Mouse (Mus musculus) heart, postnatal 0 days (tissue): Measurements from ENCODE around the gene Txnrd3. TPM values are rescaled to one million over a fixed set of nuclear protein-coding genes. Genes with fewer than 3 reads are reported as not detected.
A peak's percentile ranks its signal among the peaks of the same experiment; 100 is the strongest.

Experiments
- ATAC-seq: fragments of 200-750 bp; cut with Nextera tagmentation; 2 replicates; pipeline ENCODE4 v1.8.0; 2017; ENCODE audit warnings: low read depth, moderate number of reproducible peaks, moderate library complexity; ENCODE audit not compliant: insufficient read depth
- DNase-seq: peaks from one replicate; pipeline ENCODE4 v3.0.0-alpha.2; 2016; ENCODE audit warnings: low spot score
- H3K27ac ChIP-seq: fragments of 300-500 bp; sonication (generic); 2 replicates; pipeline ENCODE4 v1.5.1; 2014; ENCODE audit warnings: low read depth, mild to moderate bottlenecking
- H3K27me3 ChIP-seq: fragments of 300-500 bp; sonication (generic); 2 replicates; pipeline ENCODE4 v1.6.1; 2014; ENCODE audit warnings: low read length, mixed read lengths; ENCODE audit not compliant: control insufficient read depth, insufficient read depth
- H3K36me3 ChIP-seq: fragments of 300-500 bp; sonication (generic); replicated peaks from 2 replicates; pipeline ENCODE4 v1.6.1; 2014; ENCODE audit warnings: low read length, mixed read lengths; ENCODE audit not compliant: control insufficient read depth, insufficient read depth
- H3K4me1 ChIP-seq: fragments of 300-500 bp; sonication (generic); 2 replicates; pipeline ENCODE4 v1.6.1; 2014; ENCODE audit warnings: antibody characterized with exemption; ENCODE audit not compliant: control insufficient read depth, insufficient read depth
- H3K4me2 ChIP-seq: fragments of 300-500 bp; sonication (generic); 2 replicates; pipeline ENCODE4 v1.6.1; 2014; ENCODE audit warnings: low read depth, mild to moderate bottlenecking, low read length, moderate library complexity
- H3K4me3 ChIP-seq: fragments of 300-500 bp; sonication (generic); 2 replicates; pipeline ENCODE4 v1.5.1; 2014; ENCODE audit warnings: low read depth, low read length
- H3K9ac ChIP-seq: fragments of 300-500 bp; sonication (generic); replicated peaks from 2 replicates; pipeline ENCODE4 v1.6.1; 2014; ENCODE audit warnings: low read depth, low read length, mixed read lengths
- H3K9me3 ChIP-seq: fragments of 300-500 bp; sonication (generic); replicated peaks from 2 replicates; pipeline ENCODE4 v1.6.1; 2016; ENCODE audit warnings: low read length; ENCODE audit not compliant: control insufficient read depth
- CTCF ChIP-seq: IDR thresholded peaks from 2 replicates; pipeline ENCODE4 v1.5.1; 2016; ENCODE audit warnings: antibody characterized with exemption, control low read depth, low read depth
- EP300 ChIP-seq: IDR thresholded peaks from 2 replicates; pipeline ENCODE4 v1.6.1; 2016; ENCODE audit warnings: antibody characterized with exemption, low read depth
- WGBS: fragments of 180-500 bp; shearing (Covaris S2); extraction: QIAGEN DNeasy Blood & Tissue Kit; methylation state at CpG from one replicate; pipeline ENCODE4 v1.1.7; 2014; 5-methylcytosine and 5-hydroxymethylcytosine counted together
- polyA plus RNA-seq: library from polyadenylated mRNA; unstranded; fragments of >200 nt; fragmentation: Nextera tagmentation; extraction: Ambion mirVana; gene quantifications from 2 replicates; pipeline ENCODE4 v1.2.1, GENCODE M21; 2015
- total RNA-seq: library from RNA; depleted of rRNA; stranded (reverse); fragments of >200 nt; gene quantifications from 2 replicates; pipeline ENCODE4 v1.2.3, GENCODE M21; 2014; ENCODE audit warnings: low replicate concordance

Gene Txnrd3
- total and polyA plus RNA-seq, 2 experiments from 2014 or later, result 16.8 to 28.2 TPM

DNA sequence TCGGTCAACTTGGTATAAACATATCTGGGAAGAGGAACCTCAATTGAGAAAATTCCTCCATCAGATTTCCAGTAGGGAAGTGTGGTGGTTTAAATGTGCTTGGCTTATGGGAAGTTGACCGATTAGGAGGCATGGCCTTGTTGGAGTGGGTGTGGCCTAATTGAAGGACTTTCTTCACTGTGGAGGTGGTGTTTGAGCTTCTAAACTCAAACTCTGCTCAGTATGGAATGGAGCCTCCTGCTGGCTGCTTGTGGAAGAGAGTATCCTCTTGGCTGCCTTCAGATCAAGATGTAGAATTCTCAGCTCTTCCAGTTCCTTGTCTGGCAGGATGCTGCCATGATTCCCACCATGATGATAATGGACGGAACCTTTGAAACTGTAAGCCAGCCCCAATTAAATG lies 21.1 kb upstream of the Txnrd3 start:
- Histone ChIP-seq H3K4me3 (no peak overlapping the region), H3K9me3 (0 out of 2 replicates have a peak, but pooled peaks cover 3% of the 10 kb centered on the region), H3K27ac (no peak overlapping the region), H3K9ac (no peak overlapping the region), H3K4me2 (no peak overlapping the region), H3K36me3 (no peaks in the 10 kb centered on the region), H3K27me3 (no peaks in the 10 kb centered on the region), H3K4me1 (no peaks in the 10 kb centered on the region)
- DNase-seq, result no peak
- TF ChIP-seq CTCF (no peak), EP300 (no peak)
- 78% methylated on average over 3 of the region's 3 CpGs for WGBS
- no peak for ATAC-seq

DNA sequence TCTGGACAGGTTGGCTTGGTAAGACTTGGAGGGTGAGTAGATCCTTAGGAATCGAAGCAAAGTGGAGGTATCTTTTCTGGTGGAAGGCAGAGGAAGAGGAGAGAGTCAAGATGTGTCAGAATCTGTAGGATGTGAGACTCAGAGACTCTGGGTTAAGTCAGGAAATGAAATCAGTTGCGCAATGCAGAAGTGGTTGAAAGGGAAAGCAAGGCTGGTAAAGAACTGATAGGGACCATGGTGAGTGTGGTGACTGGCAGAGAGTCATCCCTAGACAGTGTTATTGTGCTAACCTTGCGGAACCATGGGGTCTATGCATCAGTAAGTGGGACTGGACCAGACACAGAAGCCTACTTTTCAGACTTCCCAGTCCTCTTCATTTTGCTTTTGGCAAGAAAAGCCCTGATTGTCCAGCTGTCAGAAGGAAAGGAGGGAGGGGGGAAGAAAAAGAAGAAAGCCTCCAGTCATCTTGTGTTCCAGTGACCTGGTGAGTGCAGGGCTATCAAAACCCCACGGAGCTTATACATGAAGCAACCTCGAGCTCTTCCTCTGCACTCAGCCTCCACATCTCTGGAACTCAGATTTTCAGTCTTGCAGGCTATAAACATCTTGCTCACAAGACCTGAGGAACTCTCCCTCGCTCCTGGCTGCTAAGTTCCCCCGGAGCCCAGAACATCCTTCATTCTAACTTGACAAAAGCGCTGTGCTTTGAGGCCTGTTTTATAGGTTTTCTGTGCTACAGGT lies 15.6 kb upstream of the Txnrd3 start:
- no peak for TF ChIP-seq EP300
- TF ChIP-seq CTCF, result no peak
- 62% methylated on average over 8 of the region's 8 CpGs for WGBS
- Histone ChIP-seq H3K9me3 (no peaks in the 10 kb centered on the region), H3K4me2 (no peak overlapping the region), H3K27ac (no peak overlapping the region), H3K36me3 (no peaks in the 10 kb centered on the region), H3K27me3 (no peaks in the 10 kb centered on the region), H3K9ac (no peak overlapping the region), H3K4me3 (no peak overlapping the region), H3K4me1 (0 out of 2 replicates have a peak, but pooled peaks cover 3% of the 10 kb centered on the region)
- DNase-seq, result no peak
- ATAC-seq, result no peak

DNA sequence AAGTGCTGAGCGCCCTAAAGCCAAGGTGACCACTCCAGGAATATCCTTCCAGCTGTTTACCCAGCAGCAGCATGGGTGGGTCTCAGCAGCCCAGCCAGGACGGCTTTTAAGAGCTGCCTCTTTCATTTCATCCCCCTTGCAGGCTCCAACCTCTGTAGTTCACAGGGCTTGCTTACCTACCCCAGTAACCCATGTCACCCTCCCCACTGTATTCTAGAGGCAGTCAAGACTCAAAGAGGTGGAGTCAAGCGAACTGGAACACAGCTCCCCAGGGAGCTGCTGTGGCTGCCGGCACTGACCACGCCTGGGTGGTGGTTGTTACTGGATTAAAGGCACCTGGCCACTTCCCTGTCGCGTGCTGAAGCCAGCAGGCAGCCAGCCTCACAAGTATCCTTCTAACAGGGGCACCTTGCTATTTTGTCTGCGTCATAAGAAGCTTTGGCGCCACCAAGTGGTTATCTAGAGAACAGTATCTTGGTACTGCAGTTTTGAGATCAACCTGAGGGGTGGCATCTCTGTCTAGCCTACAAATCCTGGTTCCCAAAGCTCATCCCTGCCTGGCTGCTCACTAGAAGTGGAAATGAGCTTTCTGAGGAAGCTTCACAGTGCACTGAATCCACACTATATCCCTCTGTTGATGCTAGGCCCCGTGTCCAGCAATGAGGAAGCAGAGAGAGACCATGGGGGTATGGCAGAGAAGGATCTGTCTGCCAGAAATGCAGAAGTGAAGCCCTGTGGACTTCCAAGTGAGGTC lies 11.8 kb upstream of the Txnrd3 start:
- TF ChIP-seq EP300 (no peak), CTCF (peak; percentile 89)
- Histone ChIP-seq H3K27ac (no peak overlapping the region), H3K9me3 (no peaks in the 10 kb centered on the region), H3K27me3 (no peaks in the 10 kb centered on the region), H3K4me2 (peak overlapping the region; percentile 19; the same call in 1 of the 2 replicates), H3K9ac (no peak overlapping the region), H3K36me3 (no peaks in the 10 kb centered on the region), H3K4me1 (peaks cover 9% of the 10 kb centered on the region), H3K4me3 (no peak overlapping the region)
- peak; percentile 88 for DNase-seq
- WGBS, result 12% methylated on average over 10 of the region's 10 CpGs
- peak; percentile 47; the same call in 1 of the 2 replicates for ATAC-seq

DNA sequence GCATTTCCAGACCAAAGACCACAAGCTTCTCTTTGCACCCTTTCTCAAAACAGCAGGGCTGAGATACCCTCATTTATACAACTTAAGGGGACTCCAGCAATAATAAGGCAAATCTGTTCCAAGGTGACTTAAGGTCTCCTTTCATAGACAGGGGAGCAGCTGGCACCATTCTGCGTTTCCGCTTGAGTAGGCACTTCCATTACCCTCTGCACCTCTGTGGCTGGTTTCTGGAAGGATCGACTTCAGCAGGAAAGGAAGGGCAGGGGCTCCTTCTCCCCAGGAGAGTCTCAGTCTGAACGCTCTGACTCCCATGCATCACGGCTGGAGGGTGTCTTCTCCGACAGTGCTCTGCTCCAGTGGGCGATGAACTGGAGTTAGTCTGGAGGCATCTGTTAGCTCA lies 10.7 kb upstream of the Txnrd3 start:
- WGBS, result 76% methylated on average over 7 of the region's 7 CpGs
- no peak for ATAC-seq
- H3K4me3 ChIP-seq, result no peak overlapping the region

DNA sequence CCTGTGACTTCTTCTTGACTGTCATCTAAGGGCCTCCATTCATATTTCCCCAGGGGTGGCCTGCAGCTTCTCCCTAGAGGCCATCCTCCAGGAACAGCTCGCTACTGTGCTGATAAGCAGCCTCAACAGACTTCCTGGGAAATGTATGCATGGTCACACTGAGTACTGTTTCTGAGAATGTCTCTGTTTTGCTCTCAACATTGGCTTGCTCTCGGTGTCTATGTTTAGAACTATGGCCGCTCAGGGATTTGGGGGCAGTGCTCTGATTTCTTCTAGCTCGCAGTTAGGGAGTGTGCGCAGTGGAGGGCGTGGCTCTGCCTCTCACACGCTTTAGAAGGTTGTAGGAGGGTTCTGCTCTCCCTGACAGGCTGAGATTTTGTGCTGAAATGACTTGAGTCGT lies 9.4 kb upstream of the Txnrd3 start:
- DNase-seq (peak; percentile 72), ATAC-seq (peak; percentile 83)
- H3K4me2 ChIP-seq, result no peak overlapping the region
- no peaks in the 10 kb centered on the region for H3K36me3 ChIP-seq
- H3K9ac ChIP-seq, result no peak overlapping the region
- 6% methylated on average over 8 of the region's 8 CpGs for WGBS
- no peaks in the 10 kb centered on the region for H3K9me3 ChIP-seq
- peaks cover 9% of the 10 kb centered on the region for H3K4me1 ChIP-seq
- no peak overlapping the region for H3K4me3 ChIP-seq
- peak overlapping the region; percentile 44 for H3K27ac ChIP-seq
- TF ChIP-seq EP300 (0 out of 2 replicates have a peak, but pooled peaks have one; percentile 37), CTCF (no peak; the same call in 1 of the 2 replicates)
- H3K27me3 ChIP-seq, result no peaks in the 10 kb centered on the region

More for the DNA sequence above, 10.7 kb upstream of the Txnrd3 start:
- no peaks in the 10 kb centered on the region for H3K9me3 ChIP-seq
- TF ChIP-seq EP300 (no peak), CTCF (no peak)
- peaks cover 9% of the 10 kb centered on the region for H3K4me1 ChIP-seq
- H3K27me3 ChIP-seq, result no peaks in the 10 kb centered on the region
- H3K4me2 ChIP-seq, result no peak overlapping the region
- H3K9ac ChIP-seq, result no peak overlapping the region
- H3K27ac ChIP-seq, result no peak overlapping the region
- H3K36me3 ChIP-seq, result no peaks in the 10 kb centered on the region
- DNase-seq, result no peak
